Mouse (Mus musculus) T-cell, adult 2 months (primary cell): ENCODE measurements around the gene B3gnt7.
"Not testable (repeated sequence)": the region's sequence is repeated elsewhere in the genome, so short reads cannot be mapped to it uniquely, and the experiment has no call there.

Experiments
- DNase-seq: peaks from one replicate; pipeline ENCODE4 v3.0.0; 2022; ENCODE audit warnings: low spot score

B3gnt7 gene

DNA sequence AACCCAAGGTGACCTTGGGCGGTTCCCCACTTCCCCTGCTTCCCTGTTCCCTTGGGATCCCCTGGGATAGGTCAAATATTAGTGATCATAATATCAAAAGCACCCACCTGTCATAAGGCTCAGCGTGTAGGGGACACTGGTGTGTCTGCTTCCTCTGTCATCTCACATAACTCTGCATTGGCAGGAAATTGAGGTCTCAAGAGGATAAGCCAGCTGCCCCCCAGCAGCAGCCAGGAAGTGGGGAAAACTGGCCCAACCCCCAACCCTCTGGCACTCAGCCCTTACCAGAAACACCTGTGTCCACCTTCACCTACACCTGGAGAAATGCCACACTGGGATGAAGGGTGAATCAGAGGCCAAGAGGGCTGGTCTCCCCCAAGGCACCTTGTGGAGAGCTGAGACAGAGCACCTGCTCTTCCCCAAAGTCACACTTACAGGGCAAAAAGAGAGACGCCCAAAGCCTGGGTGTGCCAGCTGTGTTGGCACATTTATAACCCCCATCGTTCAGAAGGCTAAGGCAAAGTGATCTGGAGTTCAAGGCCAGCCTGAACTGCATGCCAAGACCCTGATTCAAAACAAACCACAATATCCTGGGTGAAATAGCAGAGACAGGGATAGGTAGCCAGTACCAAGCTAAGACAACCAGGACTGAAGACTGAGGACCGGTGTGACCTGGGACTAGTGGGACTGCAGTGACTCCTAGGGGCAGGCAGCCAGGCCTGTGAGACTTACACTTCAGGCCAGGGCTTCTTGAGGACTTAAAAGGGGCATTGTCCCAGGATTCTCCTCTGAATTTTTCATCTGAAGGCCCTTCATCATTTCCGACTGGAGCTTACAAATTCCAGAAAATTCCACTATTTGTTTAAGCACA, 1.2 kb upstream of the B3gnt7 start:
- DNase-seq, result no peak

DNA sequence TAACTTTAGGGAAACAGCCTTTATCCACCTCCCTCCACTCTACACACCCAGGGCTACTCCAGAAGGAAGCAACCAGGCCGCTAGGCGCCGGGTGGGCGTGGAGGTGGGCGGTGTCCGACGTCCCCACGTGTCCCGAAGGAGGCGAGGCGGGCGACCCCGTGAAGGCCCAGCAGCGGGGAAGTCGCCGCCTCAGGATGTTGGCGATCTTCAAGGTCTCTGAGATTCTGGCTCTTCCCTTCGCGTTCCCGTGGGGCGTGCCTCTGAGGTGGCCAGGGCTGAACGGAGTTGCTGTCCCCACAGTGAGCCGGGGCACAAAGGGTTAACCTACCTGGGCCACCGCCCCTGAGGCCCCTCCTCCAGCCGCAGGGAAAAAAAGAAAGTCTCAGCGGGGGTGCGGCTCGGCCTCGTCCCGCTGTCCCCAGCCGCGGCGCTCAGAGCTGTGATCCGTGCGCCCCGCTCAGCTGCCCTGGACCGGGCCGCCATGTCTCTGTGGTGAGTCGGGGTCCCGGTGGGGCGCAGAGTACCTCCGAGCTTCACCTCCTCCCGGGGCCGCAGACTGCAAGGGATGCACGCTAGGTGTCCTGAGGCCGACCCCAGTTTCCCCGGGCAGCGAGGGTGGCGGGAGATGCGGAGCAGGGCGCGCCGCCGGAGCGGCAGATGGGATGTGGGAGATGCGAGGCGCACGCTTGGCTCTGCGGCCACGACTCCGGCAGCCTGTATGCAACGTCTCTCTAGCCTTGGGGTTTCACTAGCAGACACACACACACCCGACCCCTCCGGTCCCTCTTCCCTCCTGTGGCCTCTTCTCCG, 636 bp downstream of the B3gnt7 start:
- peak; percentile 19 for DNase-seq

DNA sequence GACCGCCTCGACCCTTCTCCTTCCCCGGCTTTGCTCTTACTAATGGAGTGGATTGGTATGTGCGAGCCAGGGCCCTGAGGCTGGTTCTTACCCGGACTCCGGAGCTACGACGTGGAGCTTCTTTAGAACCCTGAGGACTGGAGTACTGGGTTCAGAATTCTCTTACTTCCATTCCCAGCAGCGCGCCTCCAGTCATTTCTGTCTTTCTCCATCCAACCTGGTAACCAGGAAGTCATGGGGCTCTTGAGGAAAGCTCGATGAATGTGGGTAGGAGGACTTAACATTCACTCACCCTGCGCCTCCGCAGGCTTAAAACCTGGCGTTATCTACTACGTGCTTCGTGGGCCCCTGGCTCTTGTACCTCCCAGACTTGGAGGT, 1.2 kb downstream of the B3gnt7 start:
- no peak for DNase-seq

DNA sequence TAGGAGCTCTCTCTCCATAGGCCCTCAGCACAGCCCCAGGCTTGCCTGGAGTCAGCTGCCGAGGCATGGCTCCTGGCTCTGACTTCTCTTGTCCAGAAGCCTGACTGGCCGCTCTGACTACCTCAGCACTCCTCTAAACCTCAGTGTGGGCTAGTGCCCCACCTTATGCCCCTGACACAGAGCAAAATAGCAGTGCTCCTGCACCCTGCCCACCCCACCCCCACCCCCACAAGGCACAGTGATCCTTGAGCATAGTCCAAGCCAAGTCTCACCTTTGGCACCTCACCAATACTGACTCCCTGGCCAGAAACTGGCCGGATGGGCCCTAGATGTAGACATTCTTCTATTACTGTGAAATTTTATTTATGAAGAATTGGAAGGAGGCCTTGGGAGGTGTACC, 4.1 kb downstream of the B3gnt7 start:
- no peak for DNase-seq

DNA sequence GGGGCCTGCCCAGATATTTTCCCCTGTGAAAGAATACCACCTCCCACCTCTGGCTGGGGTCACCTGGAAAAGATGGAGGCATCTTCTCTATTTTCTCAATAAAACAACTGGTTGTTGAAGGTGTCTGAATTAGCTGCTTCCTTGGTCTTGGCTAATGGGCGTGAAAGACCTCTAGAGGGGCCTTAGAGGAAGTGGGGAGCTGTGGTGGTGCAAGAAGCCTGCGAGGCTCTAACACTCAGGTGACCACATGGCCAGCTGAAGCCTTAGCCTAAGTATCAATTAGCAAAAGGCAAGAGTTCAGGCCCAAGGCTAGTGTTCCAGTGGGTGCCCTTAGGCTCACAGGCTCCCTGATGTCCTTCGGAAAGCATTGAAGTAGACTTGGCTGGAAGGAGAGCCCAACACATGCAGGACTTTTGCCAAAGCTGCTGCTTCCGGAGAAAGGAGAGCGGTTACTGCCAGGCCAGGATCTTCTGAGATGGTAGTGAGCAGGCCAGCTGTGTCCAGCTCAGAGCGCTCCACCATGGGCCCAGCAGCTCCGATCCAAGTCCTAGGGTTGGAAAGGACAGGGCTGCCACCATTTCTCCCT, 4.6 kb downstream of the B3gnt7 start:
- DNase-seq, result no peak

DNA sequence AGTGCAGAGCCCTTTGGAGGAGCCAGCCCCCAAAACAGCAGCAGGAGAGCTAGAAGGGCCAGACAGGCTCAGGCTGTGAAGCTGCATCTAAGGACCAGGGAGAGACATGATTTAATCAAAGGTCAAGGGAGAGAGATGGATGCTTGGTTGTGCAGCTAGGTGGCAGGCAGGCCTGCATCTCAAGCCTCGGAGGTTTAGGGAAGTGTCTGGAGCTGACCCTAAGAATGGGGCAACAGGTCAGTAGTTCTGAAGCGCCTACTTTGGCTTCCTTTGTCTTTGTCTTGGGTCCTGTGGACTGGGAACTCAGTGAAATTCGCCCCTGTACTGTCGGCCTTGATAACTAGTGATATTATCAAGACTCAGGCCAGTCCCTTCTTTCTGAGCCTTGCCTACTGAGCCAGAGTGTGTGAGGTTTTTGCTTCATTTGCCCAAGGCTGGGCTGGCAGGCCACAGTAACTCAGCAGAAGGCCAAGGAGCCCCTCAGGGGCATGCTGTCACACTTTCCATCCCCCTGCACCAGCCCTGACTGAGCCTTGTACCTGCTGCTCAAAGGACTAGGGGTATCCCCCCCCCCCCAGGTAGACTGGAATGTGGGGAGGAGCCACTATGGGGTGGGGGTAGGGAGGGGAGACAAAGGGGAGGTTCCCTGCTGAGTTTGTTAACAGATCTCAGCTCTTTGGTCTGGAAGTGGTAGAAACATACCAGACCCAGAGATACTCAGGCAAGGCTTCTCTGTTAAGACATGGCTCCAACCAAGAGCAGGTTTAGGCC, 5.4 kb downstream of the B3gnt7 start:
- no peak for DNase-seq

DNA sequence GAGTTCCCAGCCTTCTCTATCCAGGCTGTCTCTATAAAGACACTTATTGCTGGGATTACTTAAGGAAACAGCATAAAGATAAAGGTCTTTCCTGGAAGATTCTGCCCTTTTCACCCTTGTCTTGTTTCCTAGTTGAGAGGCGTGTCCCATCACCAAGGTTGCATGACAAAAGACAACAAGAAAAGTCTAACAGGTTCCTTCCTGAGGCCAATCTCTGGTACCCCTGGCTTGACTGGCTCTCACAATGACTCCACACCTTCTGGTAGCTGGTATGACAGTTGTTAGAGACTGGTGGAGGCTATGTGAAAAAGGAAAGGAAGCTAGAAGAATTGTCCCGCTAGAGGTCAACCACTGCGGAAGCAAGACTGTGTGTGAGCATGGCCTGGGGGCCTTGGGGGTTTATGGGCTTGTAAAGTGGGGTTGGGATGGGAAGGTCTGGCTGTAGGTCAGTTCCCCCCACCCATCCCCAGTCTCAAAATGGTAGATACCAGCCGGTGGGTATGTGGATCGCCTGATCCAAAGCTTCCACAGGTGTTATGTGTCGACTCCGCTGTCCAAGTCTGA, 6.7 kb downstream of the B3gnt7 start:
- no peak for DNase-seq

DNA sequence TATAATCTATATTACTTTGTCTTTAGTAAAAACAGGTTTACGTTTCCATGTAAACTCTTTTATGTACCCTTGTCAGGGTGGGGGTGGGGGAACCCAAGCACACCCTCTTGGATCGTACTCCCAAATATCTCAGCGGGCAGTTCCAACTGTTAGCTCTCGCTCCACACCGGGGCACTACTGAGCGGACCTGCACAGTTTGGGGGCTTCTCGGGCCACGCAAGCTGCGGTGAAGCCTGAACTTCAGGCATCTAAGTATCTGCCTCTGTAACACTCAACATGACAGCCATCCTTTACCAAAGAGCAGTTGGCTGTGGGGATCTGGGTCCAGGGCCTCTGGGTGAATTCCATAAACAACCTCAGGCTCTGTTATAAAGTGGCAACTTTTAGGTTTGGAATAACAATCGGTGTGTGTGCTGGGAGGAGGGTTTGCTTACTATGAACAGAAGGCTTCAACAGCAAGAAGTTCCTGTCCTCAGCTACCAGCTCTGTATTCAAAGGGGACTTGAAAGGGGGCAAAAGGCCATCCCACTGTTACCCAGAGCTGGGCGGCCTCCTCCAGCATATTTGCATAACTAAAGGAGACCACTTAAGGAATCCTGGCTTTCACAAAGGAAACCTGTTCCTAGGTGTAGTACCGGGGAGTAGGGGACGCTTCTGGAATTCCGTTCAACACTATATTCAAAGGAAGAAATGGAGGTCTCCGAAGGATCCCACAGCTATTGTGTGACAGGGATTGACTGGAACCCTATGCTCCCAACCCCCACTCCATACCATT, 8.1 kb downstream of the B3gnt7 start:
- no peak for DNase-seq

DNA sequence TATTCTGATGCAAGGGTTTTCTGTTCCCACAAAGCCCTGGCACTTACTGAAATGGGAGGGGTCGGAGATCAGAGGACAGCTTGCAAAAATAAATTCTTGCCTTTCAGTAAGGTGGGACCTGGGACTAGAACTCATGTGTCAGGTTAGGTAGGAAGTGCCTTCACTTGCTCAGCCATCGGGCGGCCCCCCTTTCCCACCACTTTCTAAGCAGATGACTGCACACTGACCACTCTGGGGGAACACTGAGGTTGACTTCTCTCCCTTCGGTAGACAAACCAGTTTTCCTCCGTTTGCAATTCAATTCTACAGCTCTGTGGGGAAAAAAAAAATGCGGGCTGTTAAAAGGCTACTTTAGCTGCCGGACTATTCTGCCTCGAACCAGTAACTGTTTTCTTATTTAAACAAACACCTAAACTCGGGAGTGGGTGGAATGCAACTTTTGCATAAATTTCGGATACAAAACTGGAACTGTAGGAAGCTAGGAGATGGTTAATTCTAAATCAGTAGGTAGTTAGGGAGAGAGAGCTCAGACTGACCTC, 8.9 kb downstream of the B3gnt7 start:
- no peak for DNase-seq

DNA sequence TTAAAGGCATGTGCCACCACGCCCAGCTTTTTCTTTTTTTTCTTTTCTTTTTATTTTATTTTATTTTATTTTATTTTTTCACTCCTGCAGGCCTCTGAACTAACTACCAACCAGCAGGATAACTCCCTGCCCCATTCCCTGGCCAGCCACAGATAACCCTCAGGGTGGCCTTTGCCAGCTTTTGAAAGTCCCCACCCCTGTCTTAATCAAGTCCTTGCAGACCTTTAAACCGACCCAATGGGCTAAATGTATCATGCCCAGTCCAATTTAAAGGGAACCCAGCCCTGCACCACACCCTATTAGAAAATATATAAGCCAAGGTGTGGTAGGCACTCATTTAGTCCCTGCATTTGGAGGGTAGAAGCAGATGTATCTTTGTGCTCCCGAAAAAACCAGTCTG, 9.6 kb downstream of the B3gnt7 start:
- DNase-seq, result no peak

DNA sequence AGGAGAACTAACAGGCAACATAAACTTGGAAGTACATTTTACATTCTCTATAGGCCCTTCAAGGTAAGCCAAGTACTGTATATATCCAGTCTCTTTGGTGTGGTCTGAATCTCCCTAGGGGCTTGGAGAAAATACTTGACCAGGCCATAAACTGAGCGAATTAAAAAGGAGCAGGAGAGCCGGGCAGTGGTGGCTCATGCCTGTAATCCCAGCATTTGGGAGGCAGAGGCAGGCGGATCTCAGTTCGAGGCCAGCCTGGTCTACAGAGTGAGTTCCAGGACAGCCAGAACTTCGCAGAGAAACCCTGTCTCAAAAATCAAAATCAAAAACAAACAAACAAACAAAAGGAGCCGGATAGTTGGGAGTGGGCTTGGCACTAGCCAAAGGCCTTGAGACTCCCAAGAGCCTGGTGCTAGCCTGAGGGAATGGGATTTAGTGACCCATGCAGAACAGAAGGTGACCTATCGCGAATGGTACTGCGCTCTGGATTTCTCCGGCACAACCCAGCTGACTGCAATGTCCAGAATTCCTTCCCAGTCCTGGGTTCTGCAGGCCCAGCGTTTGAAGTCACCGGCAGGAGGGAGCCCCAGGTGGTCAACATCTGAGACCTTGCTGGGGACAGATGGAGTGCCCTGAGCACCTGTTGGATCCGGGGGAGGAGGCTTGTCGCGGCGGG, 10.6 kb downstream of the B3gnt7 start:
- DNase-seq, result no peak

DNA sequence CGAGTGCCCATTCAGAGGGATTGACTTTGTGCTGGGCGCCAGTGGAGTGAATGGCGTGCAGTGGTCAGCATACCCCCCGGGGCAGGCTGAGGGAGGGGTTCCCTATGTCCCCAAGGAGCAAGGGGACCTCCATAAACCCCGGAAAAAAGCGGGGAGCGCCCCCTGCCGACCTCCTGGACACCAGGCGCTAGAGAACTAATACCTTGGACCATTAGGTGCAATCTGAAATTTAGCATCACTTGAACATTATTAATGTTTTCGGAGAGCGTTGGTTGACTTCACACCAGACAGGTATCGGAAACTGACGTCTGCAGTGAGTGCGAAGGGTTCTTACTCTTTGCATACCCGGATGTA, 11.1 kb downstream of the B3gnt7 start:
- DNase-seq, result no peak

DNA sequence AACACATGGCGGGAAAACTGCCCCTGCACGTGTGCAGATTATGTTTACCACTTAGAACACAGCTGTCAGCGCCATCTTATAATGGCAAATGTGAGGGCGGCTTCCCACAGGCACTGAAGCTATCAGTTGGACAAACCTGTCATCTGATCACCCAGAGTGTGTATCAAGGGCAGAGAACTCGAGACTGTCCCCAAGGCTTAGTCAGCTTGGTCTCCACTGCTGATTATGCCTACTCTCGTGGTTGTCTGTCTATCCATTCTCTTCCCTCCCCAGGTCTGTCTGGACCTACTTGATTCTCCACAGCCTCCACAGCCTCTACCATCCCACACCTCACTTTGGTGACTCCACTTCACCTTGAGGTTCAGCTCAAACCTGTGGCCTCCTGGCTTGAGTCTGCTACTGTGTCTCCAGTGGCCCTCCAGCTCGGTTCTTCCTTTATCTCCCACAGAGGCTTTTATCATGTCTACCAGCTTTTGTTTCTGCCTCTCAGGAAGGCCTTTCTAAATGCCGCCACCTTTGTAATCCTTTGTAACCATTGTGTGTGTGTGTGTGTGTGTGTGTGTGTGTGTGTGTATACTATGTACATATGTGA, 18.3 kb downstream of the B3gnt7 start:
- no peak for DNase-seq

DNA sequence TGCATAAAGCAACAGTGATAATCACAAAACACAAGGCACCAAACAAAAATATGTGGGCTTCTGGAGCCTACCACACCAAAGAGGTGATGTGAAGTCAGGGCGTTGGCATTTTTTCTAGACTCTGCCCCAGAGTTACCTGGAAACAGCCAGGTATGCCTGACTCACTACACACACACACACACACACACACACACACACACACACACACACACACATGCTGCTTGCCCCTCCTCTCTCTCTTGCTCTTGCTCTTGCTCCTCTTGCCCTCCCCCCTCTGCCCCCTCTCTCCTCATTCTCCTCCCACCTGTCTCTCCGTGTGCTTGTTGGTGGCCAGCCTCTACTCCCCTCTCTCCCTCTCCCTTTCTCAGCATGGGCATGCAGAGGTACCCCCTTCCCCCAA, 33.7 kb downstream of the B3gnt7 start:
- no peak for DNase-seq

DNA sequence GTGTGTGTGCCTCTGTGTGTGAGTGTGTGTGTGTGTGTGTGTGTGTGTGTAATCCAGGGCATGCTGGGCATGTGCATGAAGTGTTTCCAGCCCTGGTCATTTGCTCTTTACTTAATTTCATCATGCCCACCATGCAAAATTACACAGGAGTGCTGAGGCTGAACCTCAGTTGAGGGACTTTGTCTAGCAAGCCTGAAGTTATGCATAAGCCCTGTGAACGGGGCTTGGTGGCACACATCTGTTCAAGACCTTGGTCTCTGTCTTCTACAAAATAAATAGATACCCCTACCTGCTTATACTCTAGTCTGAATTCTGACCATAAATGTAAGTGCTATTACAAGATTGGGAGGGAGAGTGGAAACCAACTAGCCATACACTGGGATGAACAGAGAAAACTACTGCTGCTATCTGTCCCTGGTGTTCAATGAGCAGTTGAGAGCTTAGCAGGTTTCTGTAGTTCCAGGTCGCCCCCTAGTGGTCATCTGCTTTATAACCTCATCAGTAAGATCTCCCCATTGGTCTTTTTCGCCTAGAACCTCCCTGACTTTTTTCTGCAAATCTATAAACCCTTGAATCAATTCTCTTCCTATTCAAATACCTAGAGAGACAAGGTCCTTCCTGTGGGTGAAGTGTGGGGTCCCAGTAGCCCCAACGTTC, 36.7 kb downstream of the B3gnt7 start:
- DNase-seq, result peak; percentile 80

DNA sequence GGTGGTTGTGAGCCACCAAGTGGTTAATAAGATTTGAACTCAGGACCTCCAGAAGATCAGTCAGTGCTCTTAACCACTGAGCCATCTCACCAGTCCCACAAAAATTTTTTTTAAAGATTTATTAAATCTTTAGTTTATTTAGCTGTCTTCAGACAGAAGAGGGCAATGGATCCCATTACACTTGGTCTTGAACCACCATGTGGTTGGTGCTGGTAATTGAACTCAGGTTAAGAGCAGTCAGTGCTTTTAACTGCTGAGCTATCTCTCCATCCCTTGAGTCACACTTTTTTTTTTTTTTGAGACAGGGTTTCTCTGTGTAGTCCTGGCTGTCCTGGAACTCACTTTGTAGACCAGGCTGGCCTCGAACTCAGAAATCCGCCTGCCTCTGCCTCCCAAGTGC, 38.5 kb downstream of the B3gnt7 start:
- not testable (repeated sequence) for DNase-seq

DNA sequence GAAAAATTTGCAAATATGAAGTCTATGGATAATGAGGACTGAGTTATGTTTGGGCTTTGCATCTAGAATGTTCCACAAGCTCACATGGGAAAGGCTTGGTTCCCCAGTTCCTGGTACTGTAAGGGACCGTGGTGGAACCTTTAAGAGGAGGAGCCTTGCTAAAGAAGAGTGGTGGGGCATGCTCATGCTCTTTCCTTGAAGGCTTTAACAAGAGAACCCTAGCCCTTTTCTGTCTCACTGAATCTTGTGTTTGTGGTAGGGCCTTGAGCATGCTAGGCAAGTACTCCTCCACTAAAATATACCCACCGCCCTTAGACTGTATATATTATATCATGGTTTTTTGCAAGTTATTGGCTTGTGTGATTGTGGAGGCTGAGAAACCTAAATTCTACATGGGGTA, 39.7 kb downstream of the B3gnt7 start:
- no peak for DNase-seq

DNA sequence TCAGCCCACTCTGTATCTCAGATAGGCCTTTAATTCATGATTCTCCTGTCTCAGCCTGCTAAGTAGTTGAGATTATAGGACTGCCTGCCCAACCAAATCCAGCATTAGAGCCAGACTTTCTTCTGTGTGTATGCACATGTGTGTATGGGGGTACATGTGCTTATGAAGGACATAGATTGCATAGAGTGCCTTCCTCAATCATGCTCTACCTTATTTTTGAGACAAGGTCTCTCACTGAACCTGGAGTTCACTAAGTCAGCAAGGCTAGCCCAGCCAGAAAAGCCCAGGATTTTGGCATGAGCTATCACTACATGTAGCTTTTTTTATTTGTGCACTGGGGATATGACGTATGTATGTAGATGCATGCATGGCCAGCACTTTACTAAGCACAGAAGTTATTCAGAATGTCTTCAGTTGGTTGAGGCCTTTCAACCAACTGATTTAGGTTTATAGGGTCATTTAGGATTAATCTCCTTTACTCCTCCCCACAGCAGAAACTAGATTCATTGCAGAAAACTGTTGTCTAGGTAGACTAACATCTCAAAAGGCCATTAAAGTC, 40.5 kb downstream of the B3gnt7 start:
- no peak for DNase-seq
